Mouse (Mus musculus): ENCODE measurements at regions not wholly inside any gene's neighbourhood (a gene's known extent, or its start where the extent isn't known, plus 50 kb on each side); places are given as distances from the start of the nearest gene placed in this dataset.

GRCm38 (mm10) chr15:97609496-97609895 is 96.1 kb downstream of the Rpap3 start:
- TF ChIP-seq CTCF (IDR thresholded peaks at IDR 0.05; ENCODE audit: borderline replicate concordance, control insufficient read depth, extremely low read depth, insufficient read depth, low read length, poor library complexity), result no peak
- no peak for TF ChIP-seq POLR2A (IDR thresholded peaks at IDR 0.05; ENCODE audit: control insufficient read depth, extremely low read depth, insufficient read depth, low read length, poor library complexity)
